Mouse (Mus musculus) left cerebral cortex, postnatal 36 days (tissue): Measurements from ENCODE around the gene Amz2. TPM values are rescaled to one million over a fixed set of nuclear protein-coding genes. Genes with fewer than 3 reads are reported as not detected.
A peak's percentile ranks its signal among the peaks of the same experiment; 100 is the strongest.

Experiments used
- DNase-seq, 2 experiments: peaks; one replicate each; pipeline ENCODE4 v3.0.0; 2021 to 2022; ENCODE audit warnings: low spot score in 2 of 2, mixed read lengths in 1 of 2
- intact Hi-C: fragments of 180-260 bp; cut with DNase I; formaldehyde crosslinking; loops from one replicate; pipeline ENCODE4 v1.15.1; 2025
- total RNA-seq, 2 experiments: library from RNA; stranded (reverse); gene quantifications; 2 replicates each; pipeline ENCODE4 v1.2.3; 2021

The Amz2 gene
- 10 to 100 TPM; 42.2 to 49.9 TPM for total RNA-seq

DNA sequence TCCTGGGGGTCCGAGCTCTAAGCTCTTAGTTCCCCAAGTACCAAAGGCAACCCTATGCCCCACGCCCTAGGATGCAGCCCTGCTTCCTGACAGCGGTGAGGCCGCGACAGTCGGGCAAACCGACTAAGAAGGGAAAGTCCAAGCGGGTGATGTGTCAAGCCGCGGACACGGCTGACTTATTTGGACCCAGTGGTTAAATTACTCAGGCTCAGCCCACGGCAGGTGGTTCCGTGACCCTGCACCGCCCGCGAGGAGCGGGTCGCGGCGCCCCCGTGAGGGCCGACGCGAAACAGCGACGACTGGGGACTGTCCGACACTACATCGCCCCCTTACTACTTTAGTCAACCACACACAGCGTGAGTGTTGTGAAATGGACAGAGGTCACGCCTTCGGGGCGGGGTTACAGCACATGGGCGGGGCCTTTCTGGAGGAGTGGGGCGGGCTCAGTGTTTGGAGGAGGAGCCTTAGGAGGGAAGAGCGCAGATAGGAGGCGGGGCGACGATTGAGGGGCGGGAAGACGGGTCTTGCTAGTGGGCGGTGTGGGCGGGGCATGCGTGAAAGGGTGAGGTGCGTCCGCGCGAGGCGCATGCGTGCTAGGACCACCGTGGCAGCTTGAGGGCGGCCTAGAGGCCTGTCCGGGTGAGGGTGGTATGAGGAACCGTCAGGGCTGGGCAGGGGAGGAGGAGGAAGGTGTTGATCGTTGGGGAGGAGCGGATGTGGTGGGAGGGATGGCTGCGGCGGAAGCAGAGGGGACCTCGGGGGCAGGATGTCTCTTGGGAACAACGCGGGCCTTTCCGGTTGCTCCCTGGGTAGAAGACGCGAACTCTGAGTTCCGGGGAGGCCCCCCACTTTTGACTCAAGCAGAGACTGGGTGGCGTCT, at the start of gene Amz2:
TSS of gene Amz2 (plus strand) at position 555 of the 880 bp plus-strand sequence.
- intact Hi-C loops: loop anchor here (1.0 to 5.0 kb wide), 2 partner anchors 63 to 94 kb away; partner anchors contain the start of gene Gna13
- peak; percentile 96 to 97 for DNase-seq

- DNase-seq: no peak
- intact Hi-C loops: no loop called here
Measured at GRCm38 (mm10) chr11:109376484-109377143, 49.1 kb upstream of the Amz2 start.

DNA sequence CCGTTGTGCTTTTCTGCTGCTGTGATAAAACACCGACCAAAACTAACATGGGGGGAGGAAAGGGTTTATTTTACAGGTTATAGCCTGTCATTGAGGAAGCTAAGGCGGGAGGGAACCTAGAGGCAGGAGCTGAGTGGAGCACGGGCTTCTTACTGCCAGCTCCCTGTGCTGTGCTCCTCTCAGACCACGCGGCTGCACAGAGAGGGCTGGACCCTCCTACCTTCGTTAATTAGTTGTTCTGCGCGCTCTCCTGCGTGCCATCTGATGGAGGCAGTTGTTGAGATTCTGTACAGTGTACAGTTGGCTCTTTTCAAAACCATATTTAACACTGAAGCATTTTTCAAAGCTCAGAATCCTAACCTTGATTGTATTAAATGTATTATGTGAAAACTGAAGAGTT, 48.3 kb upstream of the Amz2 start:
- intact Hi-C loops: no loop called here
- no peak for DNase-seq

DNA sequence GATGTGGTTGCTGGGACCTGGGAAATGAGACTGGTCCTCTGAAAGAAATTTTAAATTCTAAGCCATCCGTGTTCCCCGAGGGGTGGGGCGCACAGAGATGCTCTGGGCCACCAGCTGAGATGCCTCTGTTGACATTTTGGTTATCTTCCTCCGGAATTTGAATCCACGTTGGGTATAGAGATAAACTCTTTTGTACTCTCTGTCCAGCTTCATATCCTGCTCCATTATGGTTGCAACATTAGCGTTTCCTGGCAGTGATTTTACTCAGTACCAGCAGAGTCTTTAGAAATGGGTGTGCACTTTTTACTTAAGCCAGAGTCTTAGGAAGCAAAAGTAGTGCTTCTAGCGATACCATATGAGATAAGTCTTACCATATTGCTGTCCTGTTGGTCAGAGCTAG, 47.7 kb upstream of the Amz2 start:
- intact Hi-C loops: no loop called here
- no peak for DNase-seq

DNA sequence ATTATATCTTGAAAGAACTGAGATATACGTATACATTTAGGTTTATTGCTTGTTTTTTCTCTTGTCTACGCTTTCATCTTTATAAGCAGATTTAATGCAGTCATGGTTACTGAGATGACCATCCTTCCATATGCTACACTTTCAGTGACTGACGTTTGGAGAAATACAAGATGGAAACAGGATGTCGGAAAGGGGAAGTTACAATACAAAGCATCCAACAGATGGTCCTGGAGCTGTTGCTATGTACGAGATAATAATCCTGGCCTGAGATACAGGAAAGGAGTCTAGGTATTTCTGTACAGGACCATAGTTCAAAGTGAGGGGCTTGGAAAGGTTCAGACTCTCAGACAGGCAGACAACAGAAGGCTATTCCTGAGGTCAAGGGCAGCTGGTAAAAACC, 45.1 kb upstream of the Amz2 start:
- intact Hi-C loops: no loop called here
- DNase-seq: no peak

DNA sequence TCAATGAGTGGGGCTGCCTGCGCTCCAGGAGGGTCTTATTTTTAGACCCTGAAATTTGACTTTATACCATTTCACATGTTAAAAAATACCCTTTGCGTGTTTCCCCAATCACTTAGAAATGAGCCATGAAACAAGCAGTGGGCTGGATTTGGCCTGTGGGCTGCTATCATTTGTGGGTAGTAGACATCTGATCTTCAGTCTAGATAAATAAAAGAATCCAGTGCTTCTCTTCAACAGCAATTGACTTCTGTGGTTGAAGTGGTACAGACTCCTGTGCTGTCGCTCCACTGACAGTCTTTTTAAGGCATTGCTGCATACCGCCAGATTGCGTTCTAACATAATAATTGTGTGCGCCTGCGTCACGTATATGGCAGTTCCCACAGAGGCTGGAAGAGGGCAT, 40.5 kb upstream of the Amz2 start:
- intact Hi-C loops: no loop called here
- DNase-seq: no peak

GRCm38 (mm10) chr11:109389046-109389445, 36.7 kb upstream of the Amz2 start:
- no peak for DNase-seq
- intact Hi-C loops: no loop called here

DNA sequence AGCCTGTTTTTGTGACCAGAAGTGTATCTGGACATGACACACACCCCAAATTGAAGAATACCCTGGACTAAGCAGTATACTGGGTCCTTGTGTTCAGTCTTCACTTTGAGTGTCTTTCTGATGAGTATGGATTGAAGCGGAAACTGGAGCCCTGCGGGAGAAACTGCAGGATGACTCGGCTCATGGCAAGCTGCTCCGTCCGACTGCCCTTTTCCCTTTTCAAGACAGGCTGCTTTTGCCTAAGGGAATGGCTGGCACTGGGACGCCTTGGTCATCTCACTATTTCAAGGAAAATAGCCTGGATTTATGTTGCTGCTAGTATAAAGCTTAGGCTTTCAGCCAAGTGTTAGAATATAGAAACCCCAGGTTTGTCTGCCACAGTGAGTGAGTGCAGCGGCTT, 34.5 kb upstream of the Amz2 start:
- no peak for DNase-seq
- intact Hi-C loops: no loop called here

GRCm38 (mm10) chr11:109391760-109392159, 34.0 kb upstream of the Amz2 start:
- no peak for DNase-seq
- intact Hi-C loops: no loop called here

GRCm38 (mm10) chr11:109392601-109393000, 33.1 kb upstream of the Amz2 start:
- intact Hi-C loops: no loop called here
- DNase-seq: no peak

GRCm38 (mm10) chr11:109394758-109395157, 31.0 kb upstream of the Amz2 start:
- intact Hi-C loops: no loop called here
- no peak for DNase-seq

GRCm38 (mm10) chr11:109395291-109395690, 30.5 kb upstream of the Amz2 start:
- no peak for DNase-seq
- intact Hi-C loops: no loop called here

DNA sequence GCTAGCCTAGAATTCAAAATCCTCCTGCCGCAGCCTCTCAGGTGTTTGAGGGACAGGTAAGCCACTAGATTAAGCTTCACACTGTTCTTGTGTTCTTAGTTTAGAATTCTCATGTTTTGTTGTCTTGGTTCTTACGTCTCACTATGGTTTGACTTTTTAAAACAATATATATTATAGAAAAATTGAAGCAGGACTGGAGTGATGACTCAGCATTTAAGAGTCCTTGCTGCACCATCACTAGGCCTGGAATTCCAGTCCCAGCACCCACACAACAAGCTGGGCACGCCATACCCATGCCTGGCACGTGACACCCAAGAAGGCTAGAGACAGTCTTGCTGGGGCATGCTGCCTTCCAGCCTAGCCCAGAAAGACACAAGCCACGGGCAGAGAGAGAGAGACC, 19.3 kb upstream of the Amz2 start:
- no peak for DNase-seq
- intact Hi-C loops: no loop called here

DNA sequence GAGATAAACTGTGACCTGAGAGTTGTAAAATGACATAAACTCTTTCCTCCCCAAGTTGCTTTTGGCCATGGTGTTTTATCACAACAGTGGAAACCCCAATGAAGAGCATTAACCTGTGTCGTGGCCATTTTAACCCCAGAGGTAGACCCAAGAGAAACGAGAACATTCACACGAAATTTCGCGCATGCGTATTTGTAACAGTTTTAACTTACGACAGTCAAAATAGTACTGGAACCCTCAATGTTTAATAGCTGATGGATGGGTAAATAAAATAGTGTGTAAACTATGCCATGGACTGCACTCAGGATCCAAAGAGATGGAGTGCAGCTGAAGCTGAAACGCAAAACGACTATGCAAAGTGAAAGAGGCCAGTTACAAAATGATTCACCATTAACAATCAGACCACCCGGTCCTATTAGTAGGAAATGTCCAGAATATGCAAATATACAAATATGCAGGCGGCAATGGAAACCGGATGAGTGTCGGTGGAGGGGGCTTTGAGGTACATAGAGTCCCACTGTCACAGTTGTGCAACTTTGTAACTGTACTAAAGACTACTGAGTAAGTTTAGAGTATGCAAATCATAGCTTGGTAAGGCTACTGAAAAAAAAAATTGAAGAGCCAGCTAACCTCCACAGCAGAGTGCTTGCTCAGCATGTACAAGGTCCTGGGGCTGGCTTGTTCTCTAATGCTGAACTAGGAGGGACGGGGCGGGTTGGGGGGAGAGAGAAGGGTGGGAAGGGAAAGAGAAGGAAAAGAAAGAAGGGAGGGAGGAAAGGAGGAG, 15.4 kb upstream of the Amz2 start:
- intact Hi-C loops: no loop called here
- no peak for DNase-seq

GRCm38 (mm10) chr11:109413617-109414016, 12.1 kb upstream of the Amz2 start, which contains the start of gene 9930022D16Rik:
TSS of gene 9930022D16Rik (plus strand) at chr11:109413917.
- intact Hi-C loops: no loop called here
- DNase-seq: no peak

DNA sequence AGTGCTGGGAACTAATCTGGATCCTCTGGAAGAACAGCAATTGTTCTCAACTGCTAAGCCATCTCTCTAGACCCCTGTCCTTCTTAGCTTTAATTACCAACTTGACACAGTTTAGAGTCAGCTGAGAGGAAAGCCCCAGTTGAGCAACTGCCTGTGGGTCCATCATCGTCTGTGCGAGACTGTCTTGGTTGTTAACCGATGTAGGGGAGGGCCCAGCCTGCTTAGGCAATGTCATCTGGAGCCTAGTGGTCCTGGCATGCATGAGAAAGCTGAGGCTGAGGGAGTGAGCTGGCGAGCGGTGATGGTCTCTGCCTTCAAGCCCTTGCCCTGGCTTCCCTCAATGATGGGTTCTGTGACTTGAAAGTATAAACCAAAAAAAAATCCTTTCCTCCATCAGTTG, 10.9 kb upstream of the Amz2 start:
- intact Hi-C loops: no loop called here

DNA sequence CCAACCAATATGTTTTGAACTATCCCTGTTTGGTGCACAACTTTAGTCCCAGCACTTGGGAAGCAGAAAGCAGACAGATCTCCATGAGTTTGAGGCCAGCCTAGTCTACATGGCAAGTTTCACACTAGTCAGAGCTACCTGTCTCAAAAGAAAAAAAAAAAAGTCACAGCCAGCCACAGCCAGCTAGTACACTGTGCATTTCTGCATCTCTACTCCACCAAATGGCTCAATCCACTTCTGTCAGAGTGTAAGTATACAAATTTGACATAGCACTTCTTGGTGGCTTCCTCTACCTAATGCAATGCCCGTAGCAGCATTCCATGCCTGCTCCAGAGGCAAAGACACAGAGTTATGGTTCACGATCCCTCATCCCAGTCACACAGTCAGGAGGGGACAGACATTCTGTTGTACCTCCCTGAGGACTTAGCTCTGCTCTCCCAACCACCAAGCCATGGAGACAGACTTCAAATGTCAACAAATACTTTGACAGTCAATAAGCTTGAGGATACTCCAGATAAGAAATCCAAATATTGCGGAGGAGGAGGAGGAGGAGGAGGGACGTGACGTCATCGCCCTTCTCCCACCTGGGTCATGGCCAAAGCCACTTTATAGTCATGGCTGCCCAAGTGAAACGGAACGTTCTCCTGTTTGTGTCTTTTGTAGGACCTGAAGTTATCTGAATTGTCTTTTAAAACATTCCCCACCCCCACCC, 8.9 kb upstream of the Amz2 start:
- no peak for DNase-seq
- intact Hi-C loops: no loop called here

More for the DNA sequence above, 10.9 kb upstream of the Amz2 start:
- no peak for DNase-seq

GRCm38 (mm10) chr11:109417472-109418040, 8.2 kb upstream of the Amz2 start:
- no peak for DNase-seq
- intact Hi-C loops: no loop called here

DNA sequence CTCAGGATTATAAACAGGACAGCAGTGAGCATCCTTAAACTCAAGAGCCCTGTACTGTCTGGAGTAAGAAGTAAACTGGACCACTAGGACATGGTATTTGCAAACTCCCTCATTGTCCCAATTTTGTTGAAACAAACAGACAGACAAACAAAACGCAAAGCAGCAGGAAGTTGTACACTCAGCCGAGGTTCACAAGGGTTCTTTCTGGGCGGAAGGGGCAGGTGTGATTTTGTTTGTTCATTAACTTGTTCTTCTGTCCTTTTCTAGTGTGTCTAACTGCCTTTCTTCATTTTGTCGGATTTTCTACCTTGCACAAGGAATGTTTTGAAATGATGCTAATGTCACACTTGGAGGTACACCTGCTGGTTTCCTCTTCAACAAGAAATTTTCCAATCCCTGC, 6.3 kb upstream of the Amz2 start:
- intact Hi-C loops: no loop called here

More for the DNA sequence above, 6.3 kb upstream of the Amz2 start:
- no peak for DNase-seq
